Mouse (Mus musculus) spleen, adult 12 weeks (tissue): ENCODE data around the gene Trmt1l.

Experiments
- DNase-seq: peaks from one replicate; pipeline ENCODE4 v3.0.0; 2022; ENCODE audit warnings: low spot score

Gene Trmt1l

GRCm38 (mm10) chr1:151494711-151495110, 66.4 kb downstream of the Trmt1l start:
- DNase-seq, result no peak

GRCm38 (mm10) chr1:151495635-151496285, 67.4 kb downstream of the Trmt1l start:
- DNase-seq, result no peak

- peak; percentile 44 for DNase-seq
These were observed 68.7 kb downstream of the Trmt1l start for GRCm38 (mm10) chr1:151497028-151497427.

- no peak for DNase-seq
These were observed 69.6 kb downstream of the Trmt1l start for GRCm38 (mm10) chr1:151497942-151498341.

- DNase-seq, result no peak
These were observed 70.0 kb downstream of the Trmt1l start for GRCm38 (mm10) chr1:151498381-151498780.

GRCm38 (mm10) chr1:151499815-151500501, 71.6 kb downstream of the Trmt1l start:
- DNase-seq, result peak; percentile 33

- DNase-seq, result peak; percentile 82
These were observed 72.4 kb downstream of the Trmt1l start, which contains the start of gene Rnf2 for GRCm38 (mm10) chr1:151500531-151501361. Rnf2 (minus strand) TSS chr1:151500955.
